Mouse (Mus musculus) heart, postnatal 14 days (tissue): ENCODE results near the gene Cubn. TPM values are rescaled to one million over a fixed set of nuclear protein-coding genes. Genes with fewer than 3 reads are reported as not detected.

Source experiments
- DNase-seq, 2 experiments: peaks; one replicate each; pipeline ENCODE4 v3.0.0; 2021 to 2022
- intact Hi-C: fragments of 180-260 bp; cut with DNase I; formaldehyde crosslinking; loops from one replicate; pipeline ENCODE4 v1.15.1; 2025
- total RNA-seq, 2 experiments: library from RNA; stranded (reverse); gene quantifications; 2 replicates each; pipeline ENCODE4 v1.2.3; 2021

Gene Cubn
- total RNA-seq, 2 experiments from 2014 or later, result 1.2 TPM

GRCm38 (mm10) chr2:13490480-13490879 lies 1.1 kb downstream of the Cubn start:
- intact Hi-C loops, result no loop called here
- no peak for DNase-seq

DNA sequence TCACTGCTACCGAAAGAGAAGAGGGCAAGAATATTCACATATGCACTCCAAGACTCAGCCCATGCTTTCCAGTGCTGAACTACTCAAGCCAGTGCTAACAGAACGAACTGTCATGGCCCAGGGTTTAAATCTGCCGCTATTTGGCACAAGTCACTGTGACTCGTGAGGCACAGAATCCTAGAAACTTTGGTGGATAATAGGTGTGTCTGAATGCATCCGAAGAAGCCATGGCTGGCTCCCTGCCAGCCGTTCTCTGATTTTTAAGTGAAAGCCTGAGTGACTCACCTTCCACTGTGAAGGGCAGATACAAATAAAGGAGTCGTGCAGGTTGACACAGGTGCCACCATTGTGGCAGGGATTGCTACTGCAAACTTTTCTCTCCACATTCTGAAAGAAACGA lies 5.1 kb downstream of the Cubn start:
- intact Hi-C loops, result no loop called here

GRCm38 (mm10) chr2:13484566-13484965 lies 7.0 kb downstream of the Cubn start:
- intact Hi-C loops, result no loop called here
- peak in 1 of 2 experiments; percentile 35 for DNase-seq

More for the DNA sequence above, 5.1 kb downstream of the Cubn start:
- no peak for DNase-seq

GRCm38 (mm10) chr2:13480744-13481143 lies 10.9 kb downstream of the Cubn start:
- DNase-seq, result no peak
- intact Hi-C loops, result no loop called here

DNA sequence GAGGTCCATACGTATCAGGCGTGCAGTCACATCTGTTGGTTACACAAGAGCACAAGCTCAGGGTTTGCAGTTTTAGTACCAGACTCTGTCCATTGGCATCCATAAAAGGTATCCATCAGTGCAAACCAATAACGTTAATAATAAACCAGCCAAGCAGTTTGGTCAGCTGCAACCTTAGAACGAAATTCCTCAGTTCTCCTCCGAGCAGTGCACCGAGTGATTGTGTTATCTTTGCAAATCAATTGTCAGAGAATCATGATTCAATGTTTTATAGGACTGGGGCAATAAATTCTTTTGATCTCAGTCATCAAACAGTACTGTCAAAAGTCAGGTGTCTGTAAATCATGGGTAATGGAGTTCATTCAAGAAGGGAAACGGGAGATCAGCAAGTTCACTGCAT lies 12.4 kb downstream of the Cubn start:
- intact Hi-C loops, result no loop called here
- no peak for DNase-seq

- DNase-seq, result no peak
- intact Hi-C loops, result no loop called here
Observed at GRCm38 (mm10) chr2:13470108-13470507, 21.5 kb downstream of the Cubn start.

DNA sequence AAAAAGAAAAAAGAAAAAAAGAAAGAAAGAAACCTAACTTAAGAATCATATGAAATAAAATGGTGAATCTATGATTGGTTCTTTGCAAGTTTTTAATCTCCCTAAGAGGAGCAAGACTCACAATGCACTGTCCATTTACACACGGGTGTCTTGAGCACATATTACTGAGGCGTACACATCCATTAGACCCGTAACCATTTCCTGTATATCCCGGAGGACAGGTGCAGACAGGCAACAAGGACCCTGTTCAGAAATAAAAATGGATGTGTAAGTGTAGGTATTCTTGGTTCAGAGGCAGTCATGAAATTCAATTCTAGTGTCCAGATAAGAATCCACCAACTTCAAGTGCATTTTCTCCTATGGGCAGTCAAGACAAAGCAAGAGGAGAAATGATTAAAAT lies 22.0 kb downstream of the Cubn start:
- intact Hi-C loops, result no loop called here
- DNase-seq, result no peak

- no peak for DNase-seq
- intact Hi-C loops, result no loop called here
Observed at GRCm38 (mm10) chr2:13466685-13467084, 24.9 kb downstream of the Cubn start.

DNA sequence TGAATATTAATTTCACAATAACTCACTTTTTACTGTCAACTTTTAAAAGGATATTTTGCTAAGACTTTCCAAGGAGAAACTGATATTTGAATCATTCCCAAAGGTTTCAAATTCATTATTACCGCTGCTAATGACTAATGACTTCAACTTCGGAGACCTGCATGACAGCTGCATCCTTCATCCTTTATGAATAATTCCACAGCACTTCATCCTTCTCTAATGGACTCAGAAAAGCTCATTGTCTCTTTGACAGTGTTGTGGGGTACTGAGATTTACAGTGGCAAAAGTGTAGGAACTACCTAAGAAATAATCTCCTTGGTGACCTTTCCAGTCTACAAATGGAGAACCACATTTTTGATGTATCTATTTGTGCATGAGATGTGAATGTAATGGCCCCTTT lies 33.5 kb downstream of the Cubn start:
- no peak for DNase-seq
- intact Hi-C loops, result no loop called here

DNA sequence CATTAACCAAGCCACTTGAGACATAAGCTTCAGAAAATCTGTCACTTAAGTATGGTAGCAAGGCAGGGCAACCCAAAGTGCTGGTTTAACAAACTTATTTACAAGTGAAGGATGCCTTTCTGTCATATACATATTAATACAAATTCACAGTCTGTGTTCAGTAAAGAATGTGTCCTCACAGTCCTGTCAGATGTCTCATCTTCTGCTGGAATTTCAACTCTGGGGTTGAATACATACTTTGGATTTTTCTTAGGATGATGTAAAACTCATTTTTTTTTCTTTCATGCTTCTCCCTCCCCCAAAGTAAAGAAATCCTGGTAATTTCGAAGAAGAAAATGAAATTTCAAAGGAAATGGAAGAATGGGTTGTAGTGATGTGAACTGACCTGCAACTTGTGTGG lies 34.8 kb downstream of the Cubn start:
- no peak for DNase-seq
- intact Hi-C loops, result no loop called here

DNA sequence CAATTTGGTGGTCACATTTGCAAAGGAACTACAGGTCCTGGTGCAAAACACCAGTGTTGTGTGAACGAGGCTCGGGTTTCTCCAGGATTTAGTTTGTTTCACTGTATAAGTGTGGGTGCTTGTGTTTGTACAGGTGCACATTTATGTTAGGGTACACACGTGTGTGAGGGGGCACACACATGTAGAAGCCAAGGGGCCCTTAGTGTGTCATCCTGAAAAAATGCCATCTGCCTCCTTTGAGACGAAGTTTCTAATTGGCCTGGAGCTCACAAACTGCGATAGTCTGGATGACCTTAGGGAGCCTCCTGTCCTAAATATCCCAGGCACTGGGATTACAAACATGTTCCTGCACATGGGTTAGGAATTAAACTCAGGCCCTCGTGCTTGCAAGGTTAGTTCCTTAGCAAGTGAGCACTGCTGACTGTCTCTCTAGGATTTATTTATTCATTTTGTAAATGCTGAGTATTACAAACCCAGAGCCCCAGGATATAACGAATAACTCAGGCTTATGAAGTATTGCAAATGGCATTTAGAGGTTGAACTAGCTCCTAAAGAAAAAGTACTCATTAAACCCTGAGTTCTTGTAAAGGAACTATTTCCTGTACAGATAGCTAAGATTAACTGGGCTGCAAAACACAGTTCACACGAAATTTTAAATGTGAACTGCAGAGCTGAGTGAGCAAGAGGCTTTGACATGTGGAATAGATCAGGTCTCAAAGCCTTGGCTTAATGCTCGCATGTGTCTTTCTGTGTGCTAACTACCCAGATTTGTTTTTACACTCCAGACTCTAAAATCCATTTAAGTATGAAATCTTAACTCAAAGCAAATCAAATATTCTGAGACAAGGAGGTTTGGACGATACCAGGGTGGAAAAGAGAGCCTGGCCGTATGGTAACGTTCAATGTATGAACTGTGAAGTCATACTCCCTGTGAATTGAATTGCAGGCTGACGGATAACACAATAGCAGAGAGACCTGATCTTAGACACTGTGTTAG lies 39.8 kb downstream of the Cubn start:
- intact Hi-C loops, result no loop called here
- DNase-seq, result no peak

GRCm38 (mm10) chr2:13450895-13451294 lies 40.7 kb downstream of the Cubn start:
- DNase-seq, result no peak
- intact Hi-C loops, result no loop called here

- no peak for DNase-seq
- intact Hi-C loops, result no loop called here
Observed at GRCm38 (mm10) chr2:13450470-13450869, 41.1 kb downstream of the Cubn start.

- intact Hi-C loops, result no loop called here
- no peak for DNase-seq
Observed at GRCm38 (mm10) chr2:13445156-13445555, 46.5 kb downstream of the Cubn start.

GRCm38 (mm10) chr2:13438983-13439382 lies 52.6 kb downstream of the Cubn start:
- intact Hi-C loops, result no loop called here
- DNase-seq, result no peak

DNA sequence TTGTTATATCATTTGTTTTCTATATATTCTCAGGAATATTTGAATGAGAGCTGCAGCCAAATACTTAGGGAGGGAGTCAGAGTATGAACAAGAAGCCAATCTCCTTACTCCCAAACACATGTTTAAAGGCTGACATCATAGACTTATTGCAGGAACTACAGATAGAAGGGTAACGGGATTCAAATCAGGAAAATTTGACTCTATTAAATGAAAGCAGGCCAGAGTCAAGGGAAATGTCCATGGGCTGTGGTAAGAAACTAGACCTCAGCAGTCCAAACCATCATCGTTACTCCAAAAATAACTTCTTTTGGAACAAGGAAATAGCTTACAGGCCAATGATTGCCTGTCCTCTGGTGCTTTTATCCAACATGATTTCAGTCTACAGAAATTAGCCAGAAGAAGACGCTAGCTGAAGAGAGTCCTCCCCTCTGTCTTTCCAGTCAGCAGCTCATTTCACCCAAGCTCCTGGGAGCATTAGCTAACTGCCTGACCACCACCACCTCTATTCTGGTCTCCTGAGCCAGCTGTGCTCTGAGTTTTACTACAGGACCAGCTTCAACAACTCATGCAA lies 53.3 kb downstream of the Cubn start:
- no peak for DNase-seq
- intact Hi-C loops, result no loop called here

DNA sequence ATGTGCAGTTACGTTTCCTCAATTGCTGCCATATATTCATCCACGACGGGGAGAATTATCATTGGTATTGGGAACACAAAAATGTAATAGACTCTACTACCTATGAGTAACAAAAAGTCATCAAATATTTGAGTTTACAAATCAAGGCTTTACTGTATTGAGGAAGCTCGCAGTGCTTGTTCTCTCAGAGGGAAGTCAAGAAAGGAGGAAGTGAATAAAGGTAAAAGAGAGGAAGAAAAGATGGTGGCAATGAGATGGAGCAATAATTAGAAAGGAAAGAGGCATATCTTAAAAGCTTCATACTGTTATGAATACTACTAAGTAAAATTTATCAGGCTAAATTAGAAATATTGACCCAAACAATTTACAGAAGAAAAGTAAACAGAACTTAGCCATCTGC lies 59.6 kb downstream of the Cubn start:
- no peak for DNase-seq
- intact Hi-C loops, result no loop called here

DNA sequence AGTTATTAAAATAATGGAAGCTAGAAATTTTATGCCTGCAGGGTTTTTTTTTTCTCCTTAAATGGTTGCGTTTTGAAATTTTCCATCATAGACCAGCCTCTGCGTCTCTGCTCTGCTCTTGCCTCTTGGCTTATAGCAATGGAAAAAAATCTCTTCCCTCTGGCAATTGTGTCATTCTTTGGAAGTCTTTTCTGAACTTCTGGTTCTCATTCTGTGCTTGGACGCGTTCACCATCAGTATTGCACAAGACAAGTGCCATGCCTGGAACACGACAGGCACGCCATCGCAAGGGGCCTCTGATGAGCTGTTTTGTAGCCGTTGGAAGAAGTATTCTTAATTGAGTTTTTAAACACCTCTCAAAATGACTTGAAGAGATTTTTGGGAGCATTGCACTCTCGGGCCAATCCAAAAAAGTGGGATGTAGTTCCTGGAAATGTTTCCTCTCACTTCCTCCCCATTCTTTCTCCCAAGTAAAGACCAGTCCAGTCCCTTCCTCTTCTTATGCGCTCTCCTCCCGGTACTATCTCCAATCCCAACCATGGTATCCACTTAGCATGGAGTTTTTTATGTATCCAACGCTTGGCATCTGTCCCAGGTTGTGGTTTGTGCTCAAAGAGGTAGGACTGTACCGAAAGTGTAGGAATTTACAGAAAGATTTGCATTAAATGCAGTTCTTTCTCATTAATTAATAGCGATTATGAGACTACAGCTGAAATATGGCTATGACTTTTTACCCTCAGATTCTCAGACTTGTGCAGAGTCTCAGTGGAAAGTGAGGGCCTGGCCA lies 69.4 kb downstream of the Cubn start:
- DNase-seq, result peak; percentile 35 to 44
- intact Hi-C loops, result no loop called here

GRCm38 (mm10) chr2:13416765-13417524 lies 74.7 kb downstream of the Cubn start:
- no peak for DNase-seq
- intact Hi-C loops, result loop anchor here (2.0 kb wide), 1 partner anchor 46 kb away; no protein-coding TSS in a partner anchor

- peak; percentile 56 to 57 for DNase-seq
- intact Hi-C loops, result loop anchor here (5.0 kb wide), 1 partner anchor 164 kb away; no protein-coding TSS in a partner anchor
Observed at GRCm38 (mm10) chr2:13413520-13414178, 78.0 kb downstream of the Cubn start.
